Mouse (Mus musculus): ENCODE data around the gene Slc12a5.

GRCm38 (mm10) chr2:164988777-164989176, 28.2 kb downstream of the Slc12a5 start:
- TF ChIP-seq POLR2A (IDR thresholded peaks at IDR 0.05; ENCODE audit: insufficient read depth, low read length) (no peak), CTCF (IDR thresholded peaks at IDR 0.05; ENCODE audit: low read depth, low read length) (no peak), EP300 (IDR thresholded peaks at IDR 0.05; ENCODE audit: insufficient read depth, low read depth, low read length) (no peak)
